22 mouse cellular contexts compared by ENCODE assay signal in the genomic region with DNA sequence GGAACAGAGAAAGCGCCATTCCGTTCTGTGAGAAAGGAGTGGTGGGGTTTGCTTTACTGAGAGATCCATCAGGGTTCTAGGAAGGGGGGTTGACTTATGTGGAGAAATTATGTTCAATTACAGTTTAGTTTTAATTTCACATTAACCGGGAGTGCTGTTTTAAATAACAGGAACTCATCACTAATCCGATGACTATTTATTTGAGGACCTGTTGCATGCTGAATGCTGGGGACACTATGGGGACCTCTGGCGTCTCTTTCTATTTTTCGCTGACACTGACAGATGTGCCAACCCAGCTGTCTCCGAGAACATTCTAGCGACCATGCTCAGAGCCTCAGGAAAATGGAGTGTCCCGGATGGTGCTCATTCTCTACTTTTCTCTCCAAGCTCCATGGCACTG.
"Had no signal": no experiment of that assay in that cellular context is flagged by ENCODE, and none has a peak within 500 bp of the region (broad histone marks: within the 10 kb centered on the region; RNA-seq: fewer than 3 reads in every experiment).

No protein-coding gene starts in this region.

- H3K9ac ChIP-seq: embryonic facial prominence, embryonic 12.5 days; embryonic facial prominence, embryonic 15.5 days; forebrain, embryonic 12.5 days; forebrain, embryonic 13.5 days; forebrain, embryonic 15.5 days; forebrain, postnatal 0 days had no signal

- H3K9me3 ChIP-seq: embryonic facial prominence, embryonic 12.5 days; embryonic facial prominence, embryonic 15.5 days; forebrain, embryonic 10.5 days; forebrain, embryonic 12.5 days; forebrain, embryonic 13.5 days; forebrain, embryonic 15.5 days had no signal

- H3K4me2 ChIP-seq: embryonic facial prominence, embryonic 12.5 days; embryonic facial prominence, embryonic 15.5 days; forebrain, embryonic 12.5 days; forebrain, embryonic 13.5 days; forebrain, embryonic 15.5 days had no signal

- H3K27ac ChIP-seq: embryonic facial prominence, embryonic 12.5 days; embryonic facial prominence, embryonic 15.5 days; forebrain, embryonic 10.5 days; forebrain, embryonic 12.5 days; forebrain, embryonic 13.5 days; forebrain, embryonic 15.5 days; gastrocnemius, adult 2 months had no signal

- DNase-seq: cerebellum, adult 18-20 months; cerebellum, adult 2 months; cerebellum, adult 8-10 months; cerebellum, adult 9-10 months; cerebellum, adult 9-11 months; cerebellum, postnatal 25 days; cerebellum, postnatal 36 days; embryo, embryonic 11 days; forebrain, postnatal 0 days; gastrocnemius, adult 2 months; gastrocnemius, postnatal 10 days; gastrocnemius, postnatal 14 days; gastrocnemius, postnatal 25 days; gastrocnemius, postnatal 36 days; heart, adult 18-20 months had no signal

- H3K4me3 ChIP-seq: embryonic facial prominence, embryonic 12.5 days; embryonic facial prominence, embryonic 15.5 days; erythroblast, embryonic 14.5 days; forebrain, embryonic 10.5 days; forebrain, embryonic 12.5 days; forebrain, embryonic 13.5 days; forebrain, embryonic 15.5 days; gastrocnemius, adult 2 months had no signal

- H3K36me3 ChIP-seq: embryonic facial prominence, embryonic 12.5 days; embryonic facial prominence, embryonic 15.5 days; forebrain, embryonic 10.5 days; forebrain, embryonic 12.5 days; forebrain, embryonic 15.5 days had no signal

- ATAC-seq: forebrain, embryonic 15.5 days had no signal

- H3K27me3 ChIP-seq: embryonic facial prominence, embryonic 12.5 days; embryonic facial prominence, embryonic 15.5 days; forebrain, embryonic 12.5 days; forebrain, embryonic 13.5 days; forebrain, embryonic 15.5 days had no signal
